Mouse (Mus musculus): ENCODE measurements around the gene Usp29.
"Not testable (repeated sequence)": the region's sequence is repeated elsewhere in the genome, so short reads cannot be mapped to it uniquely, and the experiment has no call there.

Gene Usp29

DNA sequence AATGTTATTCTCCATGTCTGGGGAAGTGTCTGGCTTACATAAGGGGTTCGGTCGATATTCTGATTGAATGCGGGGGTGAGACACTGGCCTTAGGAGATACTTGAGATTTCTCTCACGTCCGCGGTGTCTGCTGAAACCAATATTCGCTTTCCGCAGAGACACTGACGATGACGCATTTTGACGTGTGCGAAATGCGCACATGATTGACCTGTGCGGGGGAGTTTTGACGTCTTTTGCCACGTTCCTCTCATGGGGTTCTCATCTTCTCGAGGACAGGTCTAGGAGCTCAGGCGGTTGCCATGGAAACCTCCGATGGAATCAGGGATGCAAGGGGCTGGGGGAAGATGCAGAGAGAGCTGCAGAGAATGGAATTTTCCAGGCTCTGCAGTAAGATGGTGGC, 144.1 kb downstream of the Usp29 start:
- DNase-seq (ENCODE audit: low spot score in 2 of 2), result no peak

GRCm38 (mm10) chr7:6878202-6878601, 147.8 kb downstream of the Usp29 start:
- DNase-seq (ENCODE audit: low spot score in 2 of 2), result no peak

- not testable (repeated sequence) for DNase-seq (ENCODE audit: low spot score in 2 of 2)
Measured at GRCm38 (mm10) chr7:6878849-6879248, 148.5 kb downstream of the Usp29 start.

DNA sequence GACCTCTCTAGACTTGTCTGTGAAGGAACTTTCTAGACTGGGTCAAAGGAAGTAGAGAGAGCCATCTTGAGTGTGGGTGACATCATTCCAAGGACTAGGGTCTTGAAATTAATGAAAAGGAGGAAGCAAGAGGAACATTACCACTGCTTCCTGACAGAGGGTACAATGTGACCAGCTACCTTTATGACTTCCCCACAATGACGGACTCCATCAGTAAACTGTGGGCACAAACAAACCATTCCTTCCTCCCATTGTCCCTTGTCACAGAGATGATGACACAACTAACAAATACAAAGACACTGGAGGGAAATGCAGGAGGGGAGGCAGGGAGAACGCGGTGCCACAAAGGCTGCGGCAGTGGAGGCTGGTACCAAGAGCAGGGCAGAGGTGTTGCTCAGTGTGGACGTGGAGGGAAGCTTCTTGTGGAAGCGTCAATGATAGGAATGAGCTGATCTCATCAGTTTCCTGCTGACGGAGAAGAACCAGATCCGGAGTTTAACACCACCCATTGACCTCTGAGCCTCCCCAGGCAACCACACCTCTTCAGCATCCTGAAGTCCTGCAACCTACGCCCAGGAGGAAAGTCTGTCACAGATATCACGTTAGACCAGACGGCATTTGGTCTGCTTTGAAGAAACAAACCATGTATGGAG, 149.3 kb downstream of the Usp29 start:
- no peak for DNase-seq (ENCODE audit: low spot score in 2 of 2)

DNA sequence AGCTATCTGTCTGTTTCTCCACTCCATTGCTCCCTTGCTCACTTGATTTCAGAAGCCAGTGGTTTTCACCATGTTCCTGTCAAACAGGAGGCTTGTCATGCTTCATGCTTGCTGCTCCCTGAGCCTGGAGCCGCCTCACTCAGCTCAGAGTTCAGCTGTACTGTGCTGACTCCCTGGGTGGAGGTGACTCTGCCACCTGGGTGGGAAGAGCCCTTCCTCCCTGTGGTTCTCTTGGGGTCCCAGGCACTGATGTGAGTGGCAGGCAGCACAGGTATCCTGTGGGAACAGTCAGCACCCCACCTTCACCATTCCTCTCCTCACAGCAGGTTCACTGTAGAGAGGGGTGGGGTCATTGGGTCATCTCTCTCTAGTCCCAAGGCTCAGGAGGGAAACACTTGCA, 150.5 kb downstream of the Usp29 start:
- not testable (repeated sequence) for DNase-seq (ENCODE audit: low spot score in 2 of 2)

DNA sequence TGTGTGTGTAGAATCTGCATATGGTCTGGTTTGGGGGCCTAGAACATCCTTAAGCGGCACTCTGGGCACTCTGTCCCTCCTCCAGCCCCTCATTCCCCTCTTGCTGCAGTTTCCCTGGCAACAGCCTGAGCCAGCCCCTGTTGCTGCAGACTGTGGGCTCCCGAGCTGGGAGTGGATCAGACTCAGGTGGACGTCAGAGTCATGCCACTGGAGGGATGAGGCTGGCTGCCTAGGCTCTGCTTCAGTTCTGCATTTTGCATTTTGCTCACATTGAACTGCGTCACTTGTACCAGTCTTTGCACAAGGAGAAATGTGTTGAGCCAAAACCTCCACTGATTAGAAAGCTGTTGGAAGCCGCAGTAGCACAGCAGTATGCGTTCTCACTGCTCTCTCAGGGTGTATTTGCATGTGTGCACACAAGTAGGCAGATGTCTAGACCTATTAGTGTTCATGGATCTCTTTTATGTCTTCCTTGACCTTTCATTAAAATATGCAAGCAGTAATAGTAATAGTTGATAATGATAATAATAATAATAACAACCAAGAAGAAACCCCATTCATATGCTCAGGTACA, 151.2 kb downstream of the Usp29 start:
- DNase-seq (ENCODE audit: low spot score in 2 of 2), result no peak

- DNase-seq (ENCODE audit: low spot score in 2 of 2), result no peak
Measured at GRCm38 (mm10) chr7:6883376-6884147, 153.2 kb downstream of the Usp29 start.

GRCm38 (mm10) chr7:6885416-6885815, 155.0 kb downstream of the Usp29 start:
- no peak for DNase-seq (ENCODE audit: low spot score in 2 of 2)

GRCm38 (mm10) chr7:6886896-6887295, 156.5 kb downstream of the Usp29 start:
- no peak for DNase-seq (ENCODE audit: low spot score in 2 of 2)

- no peak for DNase-seq (ENCODE audit: low spot score in 2 of 2)
Measured at GRCm38 (mm10) chr7:6889871-6890270, 159.5 kb downstream of the Usp29 start.

DNA sequence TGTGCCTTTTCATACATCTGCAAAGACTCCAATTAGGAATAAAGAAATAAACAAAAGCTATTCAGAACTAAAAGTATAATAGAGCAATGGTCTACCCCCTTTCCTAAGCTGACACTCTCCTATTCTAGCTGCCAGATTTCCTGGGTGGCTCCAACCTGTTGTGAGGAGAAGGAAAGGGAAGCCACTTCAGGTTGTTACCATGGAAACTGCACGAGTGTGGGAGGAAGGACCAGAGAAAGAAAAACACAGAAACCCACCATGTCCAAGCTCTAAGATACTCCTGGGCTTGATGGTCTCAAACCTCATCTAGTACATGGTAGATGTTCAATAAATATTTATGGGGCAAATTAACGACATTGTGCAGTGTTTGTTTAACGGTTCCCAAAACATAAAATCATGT, 160.8 kb downstream of the Usp29 start:
- DNase-seq (ENCODE audit: low spot score in 2 of 2), result no peak

DNA sequence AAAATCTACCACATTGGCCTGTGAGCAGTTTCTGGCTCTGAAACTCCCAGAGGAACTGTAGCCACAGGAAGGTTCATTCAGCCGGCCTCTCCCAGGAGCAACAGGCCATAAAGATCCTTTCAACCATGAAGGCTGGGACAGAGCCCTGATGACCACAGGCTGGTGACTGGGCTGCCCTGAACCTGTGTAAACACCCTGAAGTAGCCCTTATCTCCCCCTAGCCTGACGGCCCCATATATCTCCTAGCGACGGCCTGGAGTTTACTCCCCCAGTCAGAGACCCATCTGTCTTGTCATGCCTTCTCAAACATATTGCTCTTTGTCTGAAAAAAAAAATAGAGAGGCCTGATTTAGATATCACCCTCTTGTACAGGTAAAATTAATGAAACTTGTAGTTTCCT, 166.6 kb downstream of the Usp29 start:
- DNase-seq (ENCODE audit: low spot score in 2 of 2), result not testable (repeated sequence)

DNA sequence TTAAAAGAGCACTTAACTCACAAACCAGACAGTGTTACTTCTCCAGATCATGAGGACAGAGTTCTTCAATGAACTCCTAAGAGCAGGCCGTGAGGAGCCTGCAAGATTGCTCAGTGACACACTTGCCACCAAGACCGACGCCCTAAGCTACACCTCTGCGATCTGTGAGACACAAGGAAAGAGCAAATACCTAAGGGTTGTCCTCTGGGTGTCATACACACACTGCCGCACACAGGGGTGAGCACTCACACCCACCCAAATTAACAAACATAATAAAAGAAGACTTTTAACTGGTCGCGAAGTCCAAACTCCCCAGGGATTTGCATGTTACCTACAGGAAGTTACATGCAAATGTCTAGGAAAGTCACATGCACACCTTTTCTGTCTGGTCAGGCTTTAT, 170.3 kb downstream of the Usp29 start:
- DNase-seq (ENCODE audit: low spot score in 2 of 2), result no peak

GRCm38 (mm10) chr7:6903489-6903888, 173.1 kb downstream of the Usp29 start:
- DNase-seq (ENCODE audit: low spot score in 2 of 2), result no peak

DNA sequence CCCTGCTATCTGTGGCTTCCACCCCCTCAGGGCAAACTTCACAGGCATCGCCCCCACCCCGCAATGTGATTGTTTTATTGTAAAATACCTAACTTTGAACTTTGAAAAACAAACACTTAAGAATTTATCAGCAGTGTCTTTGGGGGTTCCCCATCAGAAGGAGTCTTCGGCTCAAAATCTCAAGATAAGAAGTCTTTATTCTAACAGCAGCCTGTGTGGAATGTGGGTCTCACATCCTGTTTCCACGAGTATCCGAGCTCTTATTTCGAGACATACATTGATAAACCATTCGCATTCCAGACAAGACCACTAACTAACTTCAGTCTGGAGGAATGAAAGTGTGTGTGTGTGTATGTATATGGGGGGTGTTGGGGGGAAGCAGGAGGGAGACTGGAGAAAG, 180.1 kb downstream of the Usp29 start:
- DNase-seq (ENCODE audit: low spot score in 2 of 2), result no peak

DNA sequence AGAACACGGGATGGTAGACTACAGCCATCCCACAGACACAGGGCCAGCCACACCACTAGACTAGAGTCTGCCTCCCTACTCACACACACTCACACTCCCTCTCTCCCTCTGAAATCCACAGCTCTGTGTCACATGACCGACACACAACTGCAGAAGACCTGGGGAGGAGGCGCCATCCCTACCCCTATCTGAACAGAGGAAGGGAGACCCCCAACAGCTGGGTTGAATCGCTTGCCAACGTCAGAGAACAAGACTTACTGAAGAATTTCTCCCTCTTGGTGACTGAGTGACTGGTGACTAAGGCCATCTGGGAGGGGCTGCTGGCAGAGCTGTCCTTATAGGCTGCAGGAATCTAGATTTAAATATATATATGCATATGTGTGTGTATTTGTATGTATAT, 181.4 kb downstream of the Usp29 start:
- DNase-seq (ENCODE audit: low spot score in 2 of 2), result no peak

DNA sequence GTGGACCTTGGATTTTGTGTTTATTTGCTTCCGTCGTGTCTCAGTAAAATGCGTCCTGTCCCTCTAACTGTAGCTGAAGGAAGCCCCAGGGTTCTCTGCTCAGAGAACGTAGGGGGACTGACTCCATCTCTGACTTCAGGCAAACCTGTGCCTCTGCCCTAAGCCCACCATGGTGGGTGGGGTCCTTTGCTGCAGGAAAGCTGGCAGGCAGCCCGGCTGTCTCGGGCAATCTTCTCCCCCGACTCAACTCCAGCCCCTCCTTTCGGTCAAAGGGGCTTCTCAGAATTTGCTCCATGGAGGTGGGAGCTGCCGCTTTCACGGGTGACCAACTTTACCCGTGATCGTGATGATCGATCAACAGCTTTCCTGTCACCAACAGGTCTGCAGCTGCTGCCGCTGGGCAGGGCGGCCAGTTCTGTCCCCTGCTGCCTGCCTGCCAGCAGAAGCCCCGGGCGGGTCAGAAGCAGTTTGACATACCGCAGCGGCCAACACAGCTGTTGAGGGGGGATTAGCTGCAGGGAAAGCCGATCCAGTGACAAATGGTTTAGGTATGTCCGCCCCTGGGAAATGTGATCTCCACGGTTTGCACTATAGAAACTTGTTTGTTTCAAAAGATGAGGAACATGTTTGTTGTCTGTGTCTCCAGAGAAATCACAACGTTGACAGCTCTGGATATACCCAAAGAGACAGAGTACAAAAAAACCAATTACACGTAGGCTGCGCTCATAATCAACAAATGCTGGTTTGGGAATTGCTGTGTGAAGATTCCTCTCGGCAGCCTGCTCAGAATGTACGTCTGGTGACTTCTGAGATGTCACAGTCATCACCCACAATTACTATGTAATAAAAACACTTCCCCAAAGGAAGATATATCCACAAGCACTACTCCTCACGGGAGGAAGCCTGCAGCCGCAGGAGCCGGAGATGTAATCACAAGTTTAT, 183.3 kb downstream of the Usp29 start:
- DNase-seq (ENCODE audit: low spot score in 2 of 2), result no peak

DNA sequence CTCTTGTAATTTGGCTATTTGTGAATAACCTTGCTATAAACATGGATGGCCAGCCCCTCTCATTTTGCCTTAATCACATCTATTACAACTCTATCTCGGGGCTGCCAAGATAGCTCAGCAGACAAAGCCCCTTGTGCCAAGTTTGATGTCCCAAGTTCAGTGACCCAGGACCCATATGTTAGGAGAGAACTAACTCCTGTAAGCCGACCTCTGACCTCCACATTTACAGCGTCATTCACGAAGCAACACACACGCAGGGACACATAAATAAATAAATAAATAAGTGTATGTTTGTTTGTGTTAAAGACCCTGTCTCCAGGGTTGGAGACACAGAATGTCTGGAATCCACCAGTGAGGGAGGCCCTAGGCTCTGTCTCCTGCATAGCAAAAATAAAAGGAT, 186.7 kb downstream of the Usp29 start:
- DNase-seq (ENCODE audit: low spot score in 2 of 2), result no peak

DNA sequence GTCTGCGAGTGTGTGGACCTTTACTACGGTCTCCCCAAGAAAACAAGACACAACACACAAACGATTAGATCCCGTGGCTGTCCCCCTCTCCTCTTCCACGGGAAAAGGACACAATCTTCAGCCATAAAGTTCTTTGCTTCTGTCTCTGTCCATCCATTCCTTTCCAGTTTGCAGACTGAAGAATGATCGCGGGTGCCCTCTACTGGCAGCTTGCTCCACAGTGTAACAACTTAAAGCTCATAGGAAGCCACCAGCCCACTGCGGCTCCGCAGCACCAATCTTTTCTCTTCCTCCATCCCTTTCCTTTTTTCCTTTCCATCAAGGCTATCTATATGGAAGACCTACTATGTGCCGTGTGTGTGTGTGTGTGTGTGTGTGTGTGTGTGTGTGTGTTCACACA, 187.9 kb downstream of the Usp29 start:
- peak in 1 of 2 experiments; percentile 53 for DNase-seq (ENCODE audit: low spot score in 2 of 2)

DNA sequence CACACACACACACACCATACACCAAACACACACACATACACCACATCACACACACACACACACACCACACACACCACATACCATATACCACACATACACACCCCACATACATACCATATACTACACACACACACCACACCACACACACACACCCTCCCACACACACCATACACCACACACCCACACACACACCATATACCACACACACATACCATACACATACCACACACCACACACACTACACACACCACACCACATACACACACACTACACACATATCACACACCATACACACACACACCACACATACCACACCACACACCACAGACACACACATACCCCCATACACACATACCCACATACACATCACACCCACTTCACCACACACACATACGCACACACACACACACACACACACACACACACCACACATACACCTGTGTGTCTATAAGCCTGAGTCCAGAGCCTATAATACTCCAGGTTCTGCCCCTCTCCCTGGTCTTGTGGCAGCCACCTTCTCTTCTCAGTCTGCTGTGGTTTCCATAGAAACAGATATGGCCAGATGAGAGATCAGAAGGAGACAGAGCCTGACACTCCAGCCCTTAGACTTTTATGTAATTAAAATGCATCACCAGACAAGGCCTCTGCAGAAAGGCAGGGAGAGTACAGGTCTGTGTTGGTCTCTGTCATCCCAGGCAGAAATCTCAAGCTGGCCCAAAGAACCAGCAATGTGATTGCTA, 188.9 kb downstream of the Usp29 start:
- DNase-seq (ENCODE audit: low spot score in 2 of 2), result no peak

- DNase-seq (ENCODE audit: low spot score in 2 of 2), result no peak
Measured at GRCm38 (mm10) chr7:6923515-6923914, 193.1 kb downstream of the Usp29 start.

Data from heart, adult 9 months (tissue).